Mouse (Mus musculus) urinary bladder, postnatal 36 days (tissue): ENCODE measurements around the gene Gm49721.
A peak's percentile ranks its signal among the peaks of the same experiment; 100 is the strongest.
"Not testable (repeated sequence)": the region's sequence is repeated elsewhere in the genome, so short reads cannot be mapped to it uniquely, and the experiment has no call there.

Experiments used
- DNase-seq, 2 experiments: peaks; one replicate each; pipeline ENCODE4 v3.0.0; 2022; ENCODE audit warnings: low spot score in 2 of 2, mixed read lengths in 1 of 2

The Gm49721 gene

DNA sequence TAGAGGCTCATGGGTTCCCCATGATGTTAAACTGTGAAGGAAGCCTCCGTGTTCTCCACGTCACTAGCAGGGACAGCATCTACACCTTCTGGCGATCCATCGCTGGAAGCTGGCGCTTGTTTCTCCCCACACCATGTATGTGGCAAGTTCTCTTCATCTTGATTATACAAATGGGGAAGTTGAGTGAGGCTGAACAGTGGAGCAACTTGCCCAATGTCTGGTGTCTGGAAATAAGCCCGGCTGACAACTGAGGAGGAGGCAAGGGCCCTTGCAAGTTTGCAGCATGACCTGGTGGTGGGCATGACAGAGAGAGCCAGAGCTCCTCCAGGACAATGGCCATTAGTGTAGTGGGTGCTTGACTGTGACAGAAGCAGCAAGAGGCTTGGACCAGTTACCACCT, 96.8 kb downstream of the Gm49721 start:
- not testable (repeated sequence) for DNase-seq

GRCm38 (mm10) chr17:7079558-7079957, 100.9 kb downstream of the Gm49721 start:
- DNase-seq = peak; percentile 18 to 48

DNA sequence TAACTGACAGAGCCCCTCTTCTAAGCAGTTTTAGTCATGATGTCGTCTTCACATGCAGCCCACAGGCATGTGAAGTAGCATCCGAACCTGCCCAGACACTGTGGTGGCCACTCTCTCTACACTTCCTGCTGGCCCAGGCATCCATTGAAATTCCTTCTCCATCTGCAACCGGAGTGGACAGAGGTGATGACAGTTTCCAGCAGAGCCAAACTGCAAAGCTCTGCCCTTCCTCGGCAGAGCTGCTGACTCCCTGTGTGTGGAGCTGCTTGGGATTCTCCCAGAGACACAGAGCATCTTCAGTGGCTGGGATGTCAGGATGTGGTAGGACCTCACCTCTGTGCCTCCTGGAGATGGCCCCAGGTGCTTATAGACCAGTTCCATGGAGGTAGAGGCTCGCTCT, 105.8 kb downstream of the Gm49721 start:
- not testable (repeated sequence) for DNase-seq

DNA sequence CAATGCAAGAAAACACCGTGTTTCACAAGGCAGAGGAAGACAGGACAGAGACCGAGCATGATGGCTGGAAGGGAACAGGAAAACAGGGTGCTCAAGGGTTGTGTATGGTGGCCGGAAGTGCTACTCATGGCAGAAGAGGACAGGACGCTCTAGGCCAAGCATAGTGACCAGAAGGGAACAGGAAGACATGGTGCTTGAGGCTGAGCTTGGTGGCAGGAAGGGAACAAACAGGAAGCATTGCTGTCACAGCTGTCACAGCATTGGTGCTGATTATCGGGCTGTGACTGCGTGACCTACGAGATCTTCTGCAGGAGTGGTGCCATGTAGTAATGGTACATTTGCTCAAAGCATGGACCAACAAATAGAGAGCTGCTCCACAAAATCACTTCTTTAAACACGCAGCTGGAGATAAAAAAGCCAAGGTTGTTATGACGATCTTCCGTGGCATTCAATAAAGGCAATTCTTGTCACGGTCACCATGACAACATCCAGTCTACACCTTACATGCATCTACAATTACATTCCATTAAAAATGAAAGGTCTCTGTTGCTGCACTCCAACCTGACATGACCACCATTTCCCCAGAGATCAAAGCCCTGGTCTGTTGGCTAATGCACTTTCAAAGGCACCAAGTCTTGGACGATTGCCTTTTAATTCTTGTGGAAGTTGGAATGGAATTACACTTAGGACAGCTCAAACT, 106.9 kb downstream of the Gm49721 start:
- DNase-seq = not testable (repeated sequence)

- not testable (repeated sequence) for DNase-seq
These were observed 108.1 kb downstream of the Gm49721 start for GRCm38 (mm10) chr17:7086836-7087235.
